Mouse (Mus musculus) embryonic fibroblast, embryonic 13.5 days (primary cell): ENCODE measurements around the gene Mrpl4. TPM values are rescaled to one million over a fixed set of nuclear protein-coding genes. Genes with fewer than 3 reads are reported as not detected.
A peak's percentile ranks its signal among the peaks of the same experiment; 100 is the strongest.
"Not testable (repeated sequence)": the region's sequence is repeated elsewhere in the genome, so short reads cannot be mapped to it uniquely, and the experiment has no call there.

ENCODE experiments used
- H3K27ac ChIP-seq: 2 replicates; pipeline ENCODE4 v1.5.1; 2012; ENCODE audit warnings: low read length, control low read depth, inconsistent platforms; ENCODE audit not compliant: insufficient read depth
- H3K4me1 ChIP-seq: 2 replicates; pipeline ENCODE4 v1.6.1; 2011; ENCODE audit warnings: low read length; ENCODE audit not compliant: control insufficient read depth, insufficient read depth
- H3K4me3 ChIP-seq: 2 replicates; pipeline ENCODE4 v1.5.1; 2011; ENCODE audit warnings: mild to moderate bottlenecking, control low read depth, low read length; ENCODE audit not compliant: insufficient read depth
- CTCF ChIP-seq: IDR thresholded peaks from 2 replicates; pipeline ENCODE4 v1.5.1; 2011; ENCODE audit warnings: mild to moderate bottlenecking, control low read depth, low read length, moderate library complexity, borderline replicate concordance; ENCODE audit not compliant: insufficient read depth
- POLR2A ChIP-seq: IDR thresholded peaks from 2 replicates; pipeline ENCODE4 v1.6.1; 2011; ENCODE audit warnings: low read depth, mild to moderate bottlenecking, control low read depth, low read length, moderate library complexity
- polyA plus RNA-seq: library from polyadenylated mRNA; stranded (reverse); fragments of >200 nt; gene quantifications from 2 replicates; pipeline ENCODE4 v1.2.4, GENCODE M21; 2011; ENCODE audit warnings: low read depth; ENCODE audit not compliant: missing spikeins, insufficient read length

Mrpl4 gene
- polyA plus RNA-seq, 1 experiment: 43.7 TPM

DNA sequence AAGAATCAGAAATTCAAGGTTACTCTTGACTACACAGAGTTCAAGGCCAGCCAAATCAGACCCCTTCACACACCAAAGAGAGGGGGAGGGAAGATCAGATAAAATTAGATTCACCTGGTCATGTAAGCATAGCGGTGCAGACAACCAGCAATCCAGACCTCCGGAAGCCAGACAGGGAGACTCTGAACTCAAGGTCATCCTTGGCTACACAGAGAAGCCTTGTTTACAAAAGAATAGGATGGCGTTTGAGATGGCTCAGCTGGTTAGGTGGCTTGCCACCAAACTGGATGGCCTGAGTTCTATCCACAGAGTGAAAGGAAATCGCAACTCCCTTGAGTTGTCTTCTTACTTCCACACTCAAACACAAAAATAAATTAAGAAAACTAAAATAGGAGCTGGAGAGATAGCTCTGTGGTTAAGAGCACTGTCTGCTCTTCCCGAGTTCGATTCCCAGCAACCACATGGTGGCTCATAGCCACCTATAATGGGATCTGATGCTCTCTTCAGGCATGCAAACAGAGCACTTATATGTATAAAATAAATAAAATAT lies 812 bp upstream of the Mrpl4 start:
- no peak for TF ChIP-seq POLR2A
- TF ChIP-seq CTCF: no peak
- Histone ChIP-seq H3K4me1 (no peaks in the 10 kb centered on the region), H3K4me3 (no peak overlapping the region), H3K27ac (no peak overlapping the region)

DNA sequence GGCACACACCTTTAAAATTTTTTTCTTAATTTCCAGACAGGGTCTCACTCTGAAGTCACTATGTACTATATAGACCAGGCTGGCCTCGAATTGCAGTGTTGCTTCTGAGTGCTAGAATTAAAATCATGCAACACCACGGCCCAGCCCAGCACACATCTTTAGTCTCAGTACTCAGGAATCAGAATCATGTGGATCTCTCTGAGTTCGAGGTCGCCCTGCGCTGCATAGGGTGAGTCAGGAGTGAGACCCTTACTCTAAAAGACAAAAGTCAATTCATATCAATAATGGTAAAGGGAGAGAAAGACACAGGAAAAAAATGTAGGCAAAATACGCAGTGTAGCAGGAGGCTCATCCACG lies 290 bp upstream of the Mrpl4 start:
- H3K4me3 ChIP-seq: peak overlapping the region; percentile 90
- H3K27ac ChIP-seq: no peak overlapping the region
- no peak for TF ChIP-seq CTCF
- no peak for TF ChIP-seq POLR2A
- H3K4me1 ChIP-seq: no peaks in the 10 kb centered on the region

DNA sequence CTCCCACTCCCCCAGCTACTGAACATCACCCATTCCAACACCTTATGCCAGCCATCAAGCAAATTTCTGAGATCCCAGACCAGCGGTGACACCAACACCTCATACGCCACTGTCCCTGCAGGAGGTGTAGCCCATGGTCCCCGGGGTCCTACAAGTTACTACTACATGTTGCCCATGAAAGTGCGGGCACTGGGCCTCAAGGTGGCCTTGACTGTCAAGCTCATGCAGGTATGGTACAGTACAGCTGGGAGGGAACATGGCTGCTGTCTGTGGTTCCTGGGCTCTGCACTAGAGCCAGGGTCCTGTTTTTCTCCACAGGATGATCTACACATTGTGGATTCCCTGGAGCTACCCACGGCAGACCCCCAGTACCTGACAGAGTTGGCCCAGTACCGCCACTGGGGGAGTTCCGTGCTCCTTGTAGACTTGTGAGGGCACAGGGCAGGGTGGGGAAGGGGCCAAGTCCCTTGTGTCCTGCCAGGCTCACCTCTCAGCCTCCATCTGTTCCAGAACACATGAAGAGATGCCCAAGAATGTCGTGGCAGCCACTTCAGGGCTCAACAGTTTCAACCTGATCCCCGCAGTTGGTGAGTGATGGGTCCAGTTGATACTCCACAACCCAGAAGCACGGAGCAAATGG lies 4.9 kb downstream of the Mrpl4 start:
- Histone ChIP-seq H3K27ac (no peak overlapping the region), H3K4me1 (no peaks in the 10 kb centered on the region), H3K4me3 (no peak overlapping the region)
- no peak for TF ChIP-seq POLR2A
- no peak for TF ChIP-seq CTCF

- H3K4me3 ChIP-seq: no peak overlapping the region
- TF ChIP-seq CTCF (no peak), POLR2A (no peak)
- H3K4me1 ChIP-seq: no peaks in the 10 kb centered on the region
- no peak overlapping the region for H3K27ac ChIP-seq
Measured at GRCm38 (mm10) chr9:21008007-21008406, 5.5 kb downstream of the Mrpl4 start.

DNA sequence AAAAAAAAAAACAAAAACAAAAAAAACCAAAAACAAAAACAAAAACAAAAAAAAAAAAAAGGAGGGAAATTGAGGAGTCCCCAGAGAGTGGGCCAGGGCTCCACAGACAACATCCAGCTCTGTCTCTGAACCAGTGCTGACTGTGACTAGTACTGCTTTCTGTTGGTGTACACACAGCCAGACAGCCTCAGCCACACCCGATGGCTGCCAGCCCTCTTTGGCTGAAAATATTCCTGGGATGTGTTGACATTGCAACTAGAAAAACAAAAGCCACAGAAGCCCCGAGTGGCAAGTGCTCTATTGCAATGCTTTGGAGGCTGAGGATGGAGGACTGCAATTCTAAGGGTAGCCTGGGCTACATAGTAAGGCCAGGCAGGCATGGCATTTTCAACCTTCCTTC lies 7.8 kb downstream of the Mrpl4 start:
- Histone ChIP-seq H3K4me1 (no peaks in the 10 kb centered on the region), H3K27ac (no peak overlapping the region), H3K4me3 (no peak overlapping the region)
- TF ChIP-seq POLR2A (no peak), CTCF (no peak)

- H3K4me1 ChIP-seq, H3K4me3 ChIP-seq, H3K27ac ChIP-seq: not testable (repeated sequence)
Measured at GRCm38 (mm10) chr9:21010939-21011541, 8.5 kb downstream of the Mrpl4 start.

GRCm38 (mm10) chr9:21011846-21012312 lies 9.3 kb downstream of the Mrpl4 start:
- Histone ChIP-seq H3K4me3 (no peak overlapping the region), H3K27ac (no peak overlapping the region), H3K4me1 (no peaks in the 10 kb centered on the region)
- TF ChIP-seq POLR2A: no peak
- TF ChIP-seq CTCF: no peak

DNA sequence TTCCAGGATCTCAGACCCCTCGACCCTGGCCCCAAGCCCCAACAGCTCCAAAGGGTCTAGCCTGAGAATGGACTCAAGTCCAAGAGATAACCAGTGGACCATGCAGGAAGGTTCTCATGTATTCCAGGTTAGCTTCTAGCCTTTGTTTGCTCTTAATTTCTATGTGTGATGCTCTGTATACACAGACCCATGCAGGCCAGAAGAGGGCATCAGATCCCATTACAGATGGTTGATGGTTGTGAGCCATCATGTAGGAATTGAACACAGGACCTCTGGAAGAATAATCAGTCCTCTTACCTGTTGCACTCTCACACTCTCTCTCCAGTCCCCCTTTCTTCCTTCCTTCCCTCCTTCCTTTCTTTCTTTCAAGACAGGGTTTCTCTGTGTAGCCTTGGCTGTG lies 9.8 kb downstream of the Mrpl4 start:
- Histone ChIP-seq H3K4me1 (no peaks in the 10 kb centered on the region), H3K4me3 (no peak overlapping the region), H3K27ac (no peak overlapping the region)
- no peak for TF ChIP-seq POLR2A
- TF ChIP-seq CTCF: no peak

- Histone ChIP-seq H3K4me1 (no peaks in the 10 kb centered on the region), H3K4me3 (peak overlapping the region; percentile 7; the same call in 1 of the 2 replicates), H3K27ac (no peak overlapping the region)
- peak; percentile 44; the same call in 1 of the 2 replicates for TF ChIP-seq POLR2A
- TF ChIP-seq CTCF: no peak
Measured at GRCm38 (mm10) chr9:21014691-21015570, 12.4 kb downstream of the Mrpl4 start.

DNA sequence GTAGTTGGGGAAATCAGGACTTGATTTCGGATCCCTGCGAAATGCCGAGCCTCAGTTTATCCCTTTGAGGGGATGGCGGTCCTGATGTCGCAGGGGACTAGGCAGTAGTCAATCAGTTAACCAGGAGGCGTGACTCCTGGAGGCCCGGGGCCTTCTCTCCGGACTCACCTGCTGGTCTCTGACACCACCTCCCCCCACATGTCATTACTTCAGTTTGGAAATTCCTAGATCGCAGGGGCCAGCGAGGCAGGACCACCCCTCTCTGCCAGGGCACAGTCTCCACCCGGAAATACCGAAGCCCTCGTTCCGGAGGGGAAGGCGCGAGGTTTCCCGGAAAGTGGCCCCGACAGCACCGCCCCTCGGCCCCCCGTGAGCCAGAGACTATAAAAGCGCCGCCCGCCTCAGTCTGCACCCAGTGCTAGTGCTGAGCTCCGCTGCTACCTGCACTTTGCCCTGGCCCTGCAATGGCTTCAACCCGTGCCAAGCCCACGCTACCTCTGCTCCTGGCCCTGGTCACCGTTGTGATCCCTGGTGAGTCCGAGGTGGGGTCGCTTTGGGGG lies 13.1 kb downstream of the Mrpl4 start, which contains the start of gene Icam1:
Gene Icam1 (plus strand): TSS at position 415 of the 560 bp plus-strand sequence.
- Histone ChIP-seq H3K4me1 (no peaks in the 10 kb centered on the region), H3K4me3 (peak within 1 kb of the TSS; percentile 9; the same call in 1 of the 2 replicates), H3K27ac (no peak within 1 kb of the TSS)
- TF ChIP-seq POLR2A (peak; percentile 88), CTCF (no peak)
